ENCODE assay signal across 12 mouse cellular contexts in the genomic region with DNA sequence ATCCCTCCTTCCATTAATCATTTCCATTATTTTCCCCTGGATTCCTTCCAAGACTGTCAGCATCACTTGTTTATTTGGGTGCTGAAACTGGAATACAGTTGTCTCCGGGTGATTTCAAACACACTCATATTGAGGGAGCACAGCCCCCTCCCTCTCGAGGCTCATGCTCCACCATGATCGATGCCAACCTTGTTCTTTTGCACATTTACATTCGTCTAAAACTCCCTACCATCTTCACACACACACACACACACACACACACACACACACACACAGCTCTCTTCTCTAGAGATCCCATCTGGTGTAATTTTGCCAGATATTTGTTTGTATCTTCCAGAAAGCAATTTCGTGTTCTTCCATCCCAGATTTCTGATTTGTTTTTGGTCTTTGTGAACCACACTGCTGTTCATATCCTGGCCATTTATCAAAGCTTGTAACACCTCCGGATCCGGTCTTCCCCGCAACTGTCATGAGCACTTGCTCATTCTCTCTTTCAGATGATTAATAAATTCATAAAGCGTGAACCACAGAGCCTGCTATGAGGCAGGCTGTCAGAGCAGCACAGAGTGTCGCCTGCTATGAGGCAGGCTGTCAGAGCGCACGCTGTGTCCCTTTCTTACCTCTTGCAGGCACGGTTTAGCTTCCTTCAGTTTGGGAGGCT.
DNase-seq lines count a peak whose midpoint lies in the region; ATAC-seq and TF ChIP-seq lines count a peak whose summit lies in the region.
"Had no signal": no experiment of that assay in that cellular context is flagged by ENCODE, and none has a peak within 500 bp of the region (broad histone marks: within the 10 kb centered on the region; RNA-seq: fewer than 3 reads in every experiment).

No protein-coding gene starts in this region.

- 0 out of 2 replicates have a peak, but pooled peaks cover 5% of the 10 kb centered on the region for H3K27me3 ChIP-seq in lung, embryonic 14.5 days (ENCODE audit: insufficient read depth, low read length)
- H3K27me3 ChIP-seq in hindbrain, postnatal 0 days (ENCODE audit: insufficient read depth, low read length) = no peaks in the 10 kb centered on the region
- H3K27me3 ChIP-seq in neural tube, embryonic 14.5 days (ENCODE audit: control insufficient read depth, insufficient read depth, low read length) = no peaks in the 10 kb centered on the region
- H3K27me3 ChIP-seq: heart, embryonic 12.5 days had no signal

- no peaks in the 10 kb centered on the region for H3K9me3 ChIP-seq in lung, embryonic 14.5 days (ENCODE audit: low read depth, low read length)
- no peaks in the 10 kb centered on the region for H3K9me3 ChIP-seq in hindbrain, postnatal 0 days (ENCODE audit: low read length)
- H3K9me3 ChIP-seq in neural tube, embryonic 14.5 days (ENCODE audit: control insufficient read depth, low read length) = no peaks in the 10 kb centered on the region
- H3K9me3 ChIP-seq: heart, embryonic 12.5 days; intestine, embryonic 15.5 days had no signal

- ATAC-seq in lung, embryonic 14.5 days (ENCODE audit: insufficient read depth) = no peak; the same call in 1 of the 2 replicates
- peak; percentile 92 for ATAC-seq in hindbrain, postnatal 0 days
- peak; percentile 46; the same call in 1 of the 2 replicates for ATAC-seq in neural tube, embryonic 14.5 days (ENCODE audit: low read depth)
- ATAC-seq: intestine, embryonic 15.5 days had no signal

- intact Hi-C loops in gastrocnemius, postnatal 36 days (cut with DNase I) = no loop called here

- no peaks in the 10 kb centered on the region for H3K36me3 ChIP-seq in lung, embryonic 14.5 days (ENCODE audit: insufficient read depth)
- H3K36me3 ChIP-seq in hindbrain, postnatal 0 days (ENCODE audit: insufficient read depth, low read length) = no peaks in the 10 kb centered on the region
- H3K36me3 ChIP-seq in neural tube, embryonic 14.5 days (ENCODE audit: control insufficient read depth, insufficient read depth, low read length) = no peaks in the 10 kb centered on the region
- H3K36me3 ChIP-seq: embryonic facial prominence, embryonic 10.5 days; heart, embryonic 12.5 days; intestine, embryonic 15.5 days had no signal

- H3K9ac ChIP-seq in lung, embryonic 14.5 days = no peak overlapping the region
- 0 out of 2 replicates have a peak overlapping the region, but pooled peaks have one; percentile 28 for H3K9ac ChIP-seq in hindbrain, postnatal 0 days (replicated peaks; ENCODE audit: low read length)
- 0 out of 2 replicates have a peak overlapping the region, but pooled peaks have one; percentile 34 for H3K9ac ChIP-seq in neural tube, embryonic 14.5 days (replicated peaks; ENCODE audit: low read depth, low read length)
- H3K9ac ChIP-seq: heart, embryonic 12.5 days; intestine, embryonic 15.5 days; liver, embryonic 14.5 days had no signal

- H3K4me2 ChIP-seq in lung, embryonic 14.5 days = no peak overlapping the region
- peak overlapping the region; percentile 32 for H3K4me2 ChIP-seq in hindbrain, postnatal 0 days (ENCODE audit: low read depth, low read length)
- H3K4me2 ChIP-seq in neural tube, embryonic 14.5 days (ENCODE audit: low read depth, low read length) = peak overlapping the region; percentile 25; the same call in 1 of the 2 replicates
- H3K4me2 ChIP-seq: heart, embryonic 12.5 days; intestine, embryonic 15.5 days had no signal

- no peak for TF ChIP-seq CTCF in lung, embryonic 14.5 days (IDR thresholded peaks at IDR 0.05; ENCODE audit: low read depth)
- TF ChIP-seq CTCF in hindbrain, postnatal 0 days (IDR thresholded peaks at IDR 0.05; ENCODE audit: low read depth) = no peak

- no peaks in the 10 kb centered on the region for H3K4me1 ChIP-seq in lung, embryonic 14.5 days (ENCODE audit: insufficient read depth)
- no peaks in the 10 kb centered on the region; the same call in 1 of the 2 replicates for H3K4me1 ChIP-seq in hindbrain, postnatal 0 days (ENCODE audit: insufficient read depth, low read length)
- 0 out of 2 replicates have a peak, but pooled peaks cover 14% of the 10 kb centered on the region for H3K4me1 ChIP-seq in neural tube, embryonic 14.5 days (ENCODE audit: control insufficient read depth, insufficient read depth, low read length)

- H3K4me3 ChIP-seq in lung, embryonic 14.5 days (ENCODE audit: low read depth, low read length) = no peak overlapping the region
- H3K4me3 ChIP-seq in hindbrain, postnatal 0 days (ENCODE audit: low read length) = no peak overlapping the region
- no peak overlapping the region for H3K4me3 ChIP-seq in neural tube, embryonic 14.5 days (ENCODE audit: low read depth, low read length)
- H3K4me3 ChIP-seq: embryonic facial prominence, embryonic 10.5 days; heart, embryonic 12.5 days; intestine, embryonic 15.5 days; left cerebral cortex, adult 2 months had no signal

- 35% methylated on average over 13 of the region's 13 CpGs for WGBS in lung, embryonic 14.5 days
- 29% methylated on average over 13 of the region's 13 CpGs for WGBS in hindbrain, postnatal 0 days
- WGBS in neural tube, embryonic 14.5 days = 40% methylated on average over 13 of the region's 13 CpGs

- peak; percentile 49 for DNase-seq in lung, embryonic 14.5 days
- DNase-seq in lung, adult 18-20 months = no peak
- peak; percentile 82 to 83 for DNase-seq in cerebellum, postnatal 10 days
- peak; percentile 79 for DNase-seq in hindbrain, postnatal 0 days (ENCODE audit: low spot score)
- DNase-seq in gastrocnemius, postnatal 36 days = no peak
- DNase-seq in embryo, embryonic 10 days (ENCODE audit: low spot score) = no peak

- H3K27ac ChIP-seq in lung, embryonic 14.5 days (ENCODE audit: low read depth) = no peak overlapping the region
- peak overlapping the region; percentile 78 for H3K27ac ChIP-seq in hindbrain, postnatal 0 days
- H3K27ac ChIP-seq in neural tube, embryonic 14.5 days (ENCODE audit: low read depth, low read length) = peak overlapping the region; percentile 64
- H3K27ac ChIP-seq: embryonic facial prominence, embryonic 10.5 days; intestine, embryonic 15.5 days; left cerebral cortex, adult 2 months; liver, embryonic 14.5 days had no signal

Comparison
In these comparisons a context has a peak if more than half of its experiments do, and no peak if none do; other contexts are left out.
1. DNase-seq: peak in lung, embryonic 14.5 days (single experiment), cerebellum, postnatal 10 days (2 of 2) and hindbrain, postnatal 0 days (single experiment); none in lung, adult 18-20 months (0 of 2), gastrocnemius, postnatal 36 days (0 of 2) and embryo, embryonic 10 days (single experiment).